Mouse (Mus musculus): ENCODE data around the gene Ccdc15. TPM values are rescaled to one million over a fixed set of nuclear protein-coding genes. Genes with fewer than 3 reads are reported as not detected.

Ccdc15 gene
- total and polyA plus RNA-seq, 3 experiments = 3.7 to 4.0 TPM; not detected in 1

GRCm38 (mm10) chr9:37362881-37363280, 14.6 kb upstream of the Ccdc15 start:
- Histone ChIP-seq H3K36me3 (ENCODE audit: control insufficient read depth in 1 of 2, insufficient read depth in 2 of 2, low read length in 2 of 2) (no peaks in the 10 kb centered on the region), H3K9ac (ENCODE audit: control insufficient read depth, low read depth, low read length, poor library complexity, severe bottlenecking) (no peak overlapping the region), H3K4me1 (ENCODE audit: control insufficient read depth in 1 of 2, insufficient read depth in 2 of 2, low read length in 2 of 2) (no peaks in the 10 kb centered on the region), H3K9me3 (replicated peaks; ENCODE audit: insufficient read depth, low read length) (no peaks in the 10 kb centered on the region), H3K4me3 (ENCODE audit: control insufficient read depth in 1 of 2, insufficient read depth in 1 of 2, low read depth in 2 of 2, low read length in 2 of 2) (no peak overlapping the region), H3K79me2 (ENCODE audit: control insufficient read depth, insufficient read depth, low read length, poor library complexity) (no peaks in the 10 kb centered on the region; the same call in 1 of the 2 replicates), H3K27me3 (ENCODE audit: control insufficient read depth in 1 of 2, insufficient read depth in 2 of 2, low read length in 2 of 2) (peaks cover 0 to 2% of the 10 kb centered on the region in 2 experiments; a peak in 3 of 4 replicates), H3K27ac (ENCODE audit: control insufficient read depth, low read depth, low read length) (no peak overlapping the region)
- TF ChIP-seq UBTF (IDR thresholded peaks at IDR 0.05; ENCODE audit: borderline replicate concordance, insufficient read depth, low read depth, low read length) = no peak
- TF ChIP-seq POLR2AphosphoS5 (IDR thresholded peaks at IDR 0.05; ENCODE audit: borderline replicate concordance, low read depth, low read length) = no peak
- TF ChIP-seq SIN3A (IDR thresholded peaks at IDR 0.05; ENCODE audit: low read length) = no peak
- no peak for TF ChIP-seq TAL1 (IDR thresholded peaks at IDR 0.05; ENCODE audit: low read length)
- peak; percentile 21 for DNase-seq (ENCODE audit: low read depth, low spot score)

DNA sequence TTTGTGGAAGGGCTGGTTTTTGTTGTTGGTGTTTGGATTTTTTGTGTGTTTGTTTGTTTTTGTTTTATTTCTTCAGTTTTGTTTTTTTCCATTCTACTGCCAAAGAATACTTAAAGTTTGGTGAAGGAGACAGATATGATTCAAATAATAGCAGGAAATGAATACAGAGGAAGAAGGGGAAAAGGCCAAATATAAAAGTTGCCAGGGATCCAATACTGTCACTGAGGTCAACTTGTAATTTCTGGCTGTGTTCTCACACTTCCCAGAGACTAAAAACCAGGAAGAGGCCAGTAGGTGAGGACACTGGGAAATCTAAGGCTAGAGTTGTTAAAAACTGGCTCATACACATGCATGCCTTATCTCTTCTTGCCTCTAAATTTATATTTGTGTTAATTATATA, 13.9 kb upstream of the Ccdc15 start:
- Histone ChIP-seq H3K27ac (ENCODE audit: control insufficient read depth, low read depth, low read length) (no peak overlapping the region), H3K9ac (ENCODE audit: control insufficient read depth, low read depth, low read length, poor library complexity, severe bottlenecking) (no peak overlapping the region), H3K79me2 (ENCODE audit: control insufficient read depth, insufficient read depth, low read length, poor library complexity) (no peaks in the 10 kb centered on the region; the same call in 1 of the 2 replicates), H3K27me3 (ENCODE audit: control insufficient read depth in 1 of 2, insufficient read depth in 2 of 2, low read length in 2 of 2) (peaks cover 0 to 2% of the 10 kb centered on the region in 2 experiments; a peak in 3 of 4 replicates), H3K36me3 (ENCODE audit: control insufficient read depth in 1 of 2, insufficient read depth in 2 of 2, low read length in 2 of 2) (no peaks in the 10 kb centered on the region), H3K9me3 (replicated peaks; ENCODE audit: insufficient read depth, low read length) (no peaks in the 10 kb centered on the region), H3K4me1 (ENCODE audit: control insufficient read depth in 1 of 2, insufficient read depth in 2 of 2, low read length in 2 of 2) (no peaks in the 10 kb centered on the region), H3K4me3 (ENCODE audit: control insufficient read depth in 1 of 2, insufficient read depth in 1 of 2, low read depth in 2 of 2, low read length in 2 of 2) (no peak overlapping the region)
- DNase-seq (ENCODE audit: low read depth, low spot score) = no peak
- TF ChIP-seq GABPA (IDR thresholded peaks at IDR 0.05; ENCODE audit: low read depth, low read length) (no peak), POLR2A (IDR thresholded peaks at IDR 0.05; ENCODE audit: control insufficient read depth in 1 of 2, insufficient read depth in 1 of 2, low read depth in 1 of 2, low read length in 2 of 2, poor library complexity in 1 of 2) (no peak), ETS1 (IDR thresholded peaks at IDR 0.05; ENCODE audit: low read depth, low read length) (no peak), HCFC1 (IDR thresholded peaks at IDR 0.05; ENCODE audit: low read depth, low read length) (no peak), BHLHE40 (IDR thresholded peaks at IDR 0.05; ENCODE audit: borderline replicate concordance, low read depth, low read length) (no peak), MEF2A (IDR thresholded peaks at IDR 0.05; ENCODE audit: extremely low read depth, insufficient replicate concordance, low read depth, low read length, poor library complexity, severe bottlenecking) (no peak), ZKSCAN1 (IDR thresholded peaks at IDR 0.05; ENCODE audit: low read depth, low read length) (no peak), MAZ (IDR thresholded peaks at IDR 0.05; ENCODE audit: low read depth, low read length) (no peak), E2F4 (IDR thresholded peaks at IDR 0.05; ENCODE audit: borderline replicate concordance, low read depth, low read length) (no peak), GATA1 (IDR thresholded peaks at IDR 0.05; ENCODE audit: low read depth, low read length) (no peak), CHD1 (IDR thresholded peaks at IDR 0.05; ENCODE audit: low read depth, low read length) (no peak), RAD21 (IDR thresholded peaks at IDR 0.05; ENCODE audit: low read depth, low read length) (no peak), TCF12 (IDR thresholded peaks at IDR 0.05; ENCODE audit: low read depth, low read length) (no peak), ZC3H11A (IDR thresholded peaks at IDR 0.05; ENCODE audit: low read depth, low read length) (no peak), NELFE (IDR thresholded peaks at IDR 0.05; ENCODE audit: low read depth, low read length) (no peak), NRF1 (IDR thresholded peaks at IDR 0.05; ENCODE audit: insufficient read depth, low read depth, low read length, poor library complexity, severe bottlenecking) (no peak), POLR2AphosphoS2 (IDR thresholded peaks at IDR 0.05; ENCODE audit: low read length) (no peak), ZMIZ1 (IDR thresholded peaks at IDR 0.05; ENCODE audit: low read depth, low read length) (no peak)
